Mouse (Mus musculus): Measurements from ENCODE around the gene Lypd4. TPM values are rescaled to one million over a fixed set of nuclear protein-coding genes. Genes with fewer than 3 reads are reported as not detected.

The Lypd4 gene
- polyA plus RNA-seq, 1 experiment from 2014 or later: not detected

GRCm38 (mm10) chr7:24817502-24817901, 52.2 kb downstream of the Lypd4 start:
- Histone ChIP-seq H3K4me1 (ENCODE audit: control insufficient read depth, insufficient read depth, low read length) (no peaks in the 10 kb centered on the region), H3K36me3 (ENCODE audit: control insufficient read depth, insufficient read depth, low read length) (no peaks in the 10 kb centered on the region), H3K4me3 (ENCODE audit: low read depth, low read length) (no peak overlapping the region), H3K27me3 (replicated peaks; ENCODE audit: control insufficient read depth, insufficient read depth, low read length) (no peaks in the 10 kb centered on the region), H3K9ac (ENCODE audit: low read length) (no peak overlapping the region), H3K27ac (ENCODE audit: low read depth, low read length) (no peak overlapping the region), H3K4me2 (ENCODE audit: low read length) (no peak overlapping the region), H3K9me3 (replicated peaks; ENCODE audit: control insufficient read depth, low read length) (no peaks in the 10 kb centered on the region)
- WGBS: 0% methylated on average over 3 of the region's 3 CpGs
- peak; percentile 70 for DNase-seq (ENCODE audit: low spot score)
- peak; percentile 55; the same call in 1 of the 2 replicates for ATAC-seq

Other genes starting within 250 kb of the Lypd4 start
- 0.20 and 0.21 TPM in 2 replicates for gene Lypd3, start 233.4 kb downstream of the Lypd4 start, polyA plus RNA-seq (2014; fragmentation: Nextera tagmentation; extraction: Ambion mirVana)
- not detected in 2 replicates for gene Tex101, start 193.3 kb downstream of the Lypd4 start, polyA plus RNA-seq (2014; fragmentation: Nextera tagmentation; extraction: Ambion mirVana)
- gene BC049730, start 160.7 kb downstream of the Lypd4 start, polyA plus RNA-seq (2014; fragmentation: Nextera tagmentation; extraction: Ambion mirVana): not detected in 2 replicates
- gene Gm4763, start 143.0 kb downstream of the Lypd4 start, polyA plus RNA-seq (2014; fragmentation: Nextera tagmentation; extraction: Ambion mirVana): not detected in 2 replicates
- gene Cd177, start 109.6 kb downstream of the Lypd4 start, polyA plus RNA-seq (2014; fragmentation: Nextera tagmentation; extraction: Ambion mirVana): 0.19 and 0.63 TPM in 2 replicates
- gene Ceacam10, start 92.7 kb downstream of the Lypd4 start, polyA plus RNA-seq (2014; fragmentation: Nextera tagmentation; extraction: Ambion mirVana): not detected in 2 replicates
- gene Gm9844, start 7.7 kb downstream of the Lypd4 start, polyA plus RNA-seq (2014; fragmentation: Nextera tagmentation; extraction: Ambion mirVana): 36.6 and 42.2 TPM in 2 replicates
- gene Dmrtc2, start 116 bp upstream of the Lypd4 start, polyA plus RNA-seq (2014; fragmentation: Nextera tagmentation; extraction: Ambion mirVana): not detected in 2 replicates
- gene Rps19, start 14.4 kb upstream of the Lypd4 start, polyA plus RNA-seq (2014; fragmentation: Nextera tagmentation; extraction: Ambion mirVana): 1,541 and 2,138 TPM in 2 replicates
- not detected in 2 replicates for gene Cd79a, start 27.4 kb upstream of the Lypd4 start, polyA plus RNA-seq (2014; fragmentation: Nextera tagmentation; extraction: Ambion mirVana)
- gene Arhgef1, start 33.0 kb upstream of the Lypd4 start, polyA plus RNA-seq (2014; fragmentation: Nextera tagmentation; extraction: Ambion mirVana): 26.9 and 41.3 TPM in 2 replicates
- 0.70 and 1.1 TPM in 2 replicates for gene Gm4881, start 74.6 kb upstream of the Lypd4 start, polyA plus RNA-seq (2014; fragmentation: Nextera tagmentation; extraction: Ambion mirVana)
- 240 and 248 TPM in 2 replicates for gene Rabac1, start 102.8 kb upstream of the Lypd4 start, polyA plus RNA-seq (2014; fragmentation: Nextera tagmentation; extraction: Ambion mirVana)
- 122 and 183 TPM in 2 replicates for gene Atp1a3, start 136.0 kb upstream of the Lypd4 start, polyA plus RNA-seq (2014; fragmentation: Nextera tagmentation; extraction: Ambion mirVana)
- gene Grik5, start 202.4 kb upstream of the Lypd4 start, polyA plus RNA-seq (2014; fragmentation: Nextera tagmentation; extraction: Ambion mirVana): 11.2 and 14.2 TPM in 2 replicates
- gene Zfp574, start 202.6 kb upstream of the Lypd4 start, polyA plus RNA-seq (2014; fragmentation: Nextera tagmentation; extraction: Ambion mirVana): 18.9 and 28.4 TPM in 2 replicates

All from forebrain, embryonic 14.5 days (tissue).